Mouse (Mus musculus) Muller cell, postnatal 12 days (primary cell): ENCODE data around the gene Cdc16.
"Not testable (repeated sequence)": the region's sequence is repeated elsewhere in the genome, so short reads cannot be mapped to it uniquely, and the experiment has no call there.

Experiments used
- DNase-seq: peaks from one replicate; pipeline ENCODE4 v3.0.0-alpha.2; 2015; ENCODE audit errors: inconsistent ontology term

Cdc16 gene

GRCm38 (mm10) chr8:13756982-13757804 is at the start of gene Cdc16:
TSS of gene Cdc16 (plus strand) at chr8:13757676.
- peak; percentile 91 for DNase-seq

DNA sequence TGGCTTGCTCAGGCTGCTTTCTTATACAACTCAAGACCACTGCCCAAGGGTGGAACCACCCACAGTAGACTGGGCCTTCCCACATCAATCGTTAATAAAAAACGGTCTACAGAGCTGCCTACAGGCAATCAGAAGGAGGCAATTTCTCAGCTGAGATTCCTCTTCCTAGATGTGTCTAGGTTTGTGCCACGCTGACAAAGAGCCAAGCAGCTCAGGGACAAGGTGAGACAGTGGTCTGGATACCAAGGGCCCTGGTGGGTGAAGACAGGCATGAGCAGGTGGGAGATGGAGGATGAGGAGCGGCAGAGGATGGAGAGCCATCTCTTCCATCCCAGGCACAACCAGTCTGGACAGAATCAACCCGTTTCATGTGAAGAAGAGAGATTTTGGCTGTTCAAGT is 49.0 kb upstream of the Cdc16 start:
- no peak for DNase-seq

- no peak for DNase-seq
Measured at GRCm38 (mm10) chr8:13718980-13719379, 38.5 kb upstream of the Cdc16 start.

GRCm38 (mm10) chr8:13725722-13726121 is 31.8 kb upstream of the Cdc16 start:
- peak; percentile 7 for DNase-seq

- DNase-seq = peak; percentile 65
Measured at GRCm38 (mm10) chr8:13727469-13728094, 29.9 kb upstream of the Cdc16 start.

GRCm38 (mm10) chr8:13740323-13740770 is 17.1 kb upstream of the Cdc16 start:
- no peak for DNase-seq

DNA sequence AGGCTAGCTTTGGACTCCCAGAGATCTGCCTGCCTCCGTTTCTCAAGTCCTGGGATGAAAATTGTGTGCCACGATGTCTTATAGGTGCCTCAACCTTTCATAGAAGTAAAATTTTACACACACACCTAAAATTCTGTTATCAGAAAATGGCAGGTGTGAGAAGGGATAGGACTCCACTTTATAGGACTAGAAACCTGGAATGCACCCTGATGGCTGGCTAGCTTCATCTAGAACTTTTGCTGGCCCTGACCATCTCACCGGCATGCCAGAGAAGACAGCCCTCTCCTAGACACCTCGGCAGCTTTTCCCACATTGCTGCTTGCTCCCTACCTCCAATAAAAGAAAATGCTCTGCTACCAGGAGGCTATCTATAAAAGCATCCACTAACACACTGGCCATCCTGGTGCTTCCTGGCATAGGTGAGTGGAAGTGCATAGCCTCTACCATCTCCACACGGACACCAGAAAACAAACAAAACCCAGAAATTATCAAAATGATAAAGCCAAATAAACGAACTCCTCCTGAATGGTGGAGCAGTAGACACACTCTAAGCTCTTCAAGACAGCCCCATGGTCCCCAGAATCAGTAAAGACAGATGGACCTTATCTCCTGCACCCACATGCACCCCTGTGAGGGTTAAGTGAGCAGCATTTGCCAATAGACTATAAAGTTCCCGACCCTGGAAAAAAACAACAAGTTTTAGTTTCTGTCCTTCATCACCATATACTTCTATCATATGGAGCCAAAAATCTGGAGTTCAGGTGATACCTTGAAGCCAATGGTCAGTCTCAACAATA is 16.5 kb upstream of the Cdc16 start:
- DNase-seq = no peak

GRCm38 (mm10) chr8:13746212-13746611 is 11.3 kb upstream of the Cdc16 start:
- DNase-seq = not testable (repeated sequence)

- no peak for DNase-seq
Measured at GRCm38 (mm10) chr8:13747626-13748025, 9.8 kb upstream of the Cdc16 start.

GRCm38 (mm10) chr8:13753680-13754079 is 3.8 kb upstream of the Cdc16 start:
- DNase-seq = peak; percentile 36

- DNase-seq = no peak
Measured at GRCm38 (mm10) chr8:13756480-13756879, 996 bp upstream of the Cdc16 start.

DNA sequence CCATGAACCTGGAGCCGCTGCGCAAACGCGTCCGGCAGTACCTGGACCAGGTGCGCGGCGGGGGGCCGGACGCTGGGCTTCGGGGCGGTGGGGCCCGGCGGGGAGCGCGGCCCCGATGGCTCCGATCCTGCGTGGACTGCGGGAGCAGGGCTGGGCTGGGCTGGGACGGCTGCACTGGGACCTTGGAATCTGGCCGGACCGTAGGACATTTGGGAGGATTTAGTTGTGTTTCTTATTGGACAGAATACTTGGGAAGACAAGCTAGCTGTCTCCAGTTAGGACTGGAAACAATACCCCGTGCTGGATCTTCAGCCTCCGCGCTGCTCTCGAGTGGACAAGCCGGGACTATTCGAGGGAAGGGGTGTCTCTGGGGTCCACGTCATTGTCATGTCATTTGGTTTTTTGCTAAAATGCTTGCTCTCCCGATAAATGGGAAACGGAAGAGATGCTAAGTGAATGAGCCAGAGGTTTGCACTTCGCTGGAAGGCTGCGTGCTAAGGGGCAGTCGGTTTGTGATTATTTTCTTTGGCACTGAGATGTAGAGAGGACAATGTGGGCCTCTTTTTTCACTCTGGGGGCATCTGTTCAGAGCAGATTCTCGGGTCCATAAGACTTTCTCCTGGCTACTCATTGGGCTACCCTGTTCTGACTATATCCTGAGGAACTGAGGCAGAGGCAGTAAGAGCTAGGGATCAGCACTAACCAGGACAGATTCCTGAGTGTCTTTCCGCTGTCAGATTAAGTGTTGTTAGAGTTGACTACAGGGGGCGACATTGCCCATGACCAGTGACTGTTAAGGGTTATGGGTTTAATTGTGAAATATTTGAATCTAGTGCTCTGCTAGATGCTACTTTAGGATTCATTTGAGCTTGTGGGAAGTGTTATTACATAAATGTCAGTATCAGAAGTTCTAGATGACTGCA is 590 bp downstream of the Cdc16 start:
- peak; percentile 68 for DNase-seq

- no peak for DNase-seq
Measured at GRCm38 (mm10) chr8:13769206-13769605, 11.7 kb downstream of the Cdc16 start.

DNA sequence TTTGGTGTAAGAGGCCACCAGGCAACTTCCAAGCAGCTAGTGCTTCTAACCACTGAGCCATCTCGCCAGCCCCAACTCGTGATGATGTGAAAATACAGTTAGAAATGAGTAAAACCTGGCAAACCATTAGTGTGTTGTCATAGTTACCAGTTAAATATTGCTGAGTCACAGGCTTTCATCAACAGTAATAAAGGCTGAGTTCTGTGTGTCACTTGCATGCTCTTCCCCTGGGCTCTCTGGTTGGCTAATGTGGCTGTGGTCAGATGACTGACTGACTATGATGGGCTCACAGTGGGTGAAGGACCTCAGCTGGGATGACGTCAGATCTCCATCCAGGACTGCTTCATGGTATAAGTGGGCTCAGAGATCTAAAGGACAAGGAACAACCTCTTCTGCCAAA is 23.1 kb downstream of the Cdc16 start:
- DNase-seq = peak; percentile 11

GRCm38 (mm10) chr8:13785250-13785763 is 27.8 kb downstream of the Cdc16 start, which contains the start of gene Upf3a:
TSS of gene Upf3a (plus strand) at chr8:13785615.
- DNase-seq = peak; percentile 98

DNA sequence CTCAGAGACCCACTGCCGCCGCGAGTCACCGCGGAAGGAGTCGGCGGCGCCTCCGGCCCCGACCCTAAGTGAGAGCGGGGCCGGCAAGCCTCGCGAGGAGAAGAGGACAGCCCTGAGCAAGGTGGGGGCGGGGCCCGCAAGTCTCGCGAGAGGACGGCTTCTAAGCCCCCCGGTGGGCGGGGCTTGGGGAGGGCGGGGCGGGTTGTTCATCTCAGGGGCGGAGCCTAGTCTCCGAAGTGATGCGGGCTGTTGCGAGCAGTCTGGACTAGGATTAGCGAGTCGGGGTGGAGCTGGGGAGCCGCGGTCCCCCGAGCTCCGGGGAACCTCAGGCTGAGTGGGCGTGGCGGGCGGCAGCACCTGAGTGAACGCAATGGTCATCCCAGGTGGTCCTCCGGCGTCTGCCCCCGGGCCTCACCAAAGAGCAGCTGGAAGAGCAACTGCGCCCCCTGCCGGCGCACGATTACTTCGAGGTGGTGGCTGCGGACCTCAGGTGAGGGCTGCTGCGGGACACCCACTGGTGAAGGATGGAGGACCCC is 28.4 kb downstream of the Cdc16 start:
- peak; percentile 99 for DNase-seq

GRCm38 (mm10) chr8:13789606-13790005 is 32.1 kb downstream of the Cdc16 start:
- no peak for DNase-seq

DNA sequence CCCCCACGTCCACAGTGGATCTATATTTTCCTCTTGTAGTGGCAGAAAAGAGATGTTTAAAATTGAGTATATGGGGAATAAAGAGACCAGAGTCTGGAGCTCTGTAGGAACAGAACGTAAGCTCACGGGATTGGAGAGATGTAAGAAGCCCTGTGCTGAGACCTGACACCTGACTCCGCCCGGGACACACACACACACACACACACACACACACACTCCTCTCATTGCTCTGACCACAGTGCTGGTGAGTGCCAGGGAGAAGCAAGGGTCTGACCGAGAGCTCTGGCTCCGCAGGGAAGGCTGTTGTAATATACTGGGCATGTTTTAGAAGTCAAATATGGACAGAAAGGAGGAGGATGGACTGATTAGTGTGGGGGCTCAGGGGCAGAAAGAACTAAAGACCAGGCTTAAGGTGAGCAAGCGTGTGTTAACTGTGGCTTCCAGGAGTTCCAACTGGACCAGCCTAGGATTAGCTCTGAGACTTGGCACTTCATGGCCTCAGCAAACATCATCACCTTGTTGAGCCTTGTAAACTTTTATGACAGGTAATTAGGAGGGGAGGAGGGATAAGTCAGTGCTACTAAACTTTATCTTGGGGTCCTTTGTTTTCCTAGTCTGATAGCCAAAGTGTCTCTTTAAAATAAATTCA is 35.7 kb downstream of the Cdc16 start:
- DNase-seq = no peak

DNA sequence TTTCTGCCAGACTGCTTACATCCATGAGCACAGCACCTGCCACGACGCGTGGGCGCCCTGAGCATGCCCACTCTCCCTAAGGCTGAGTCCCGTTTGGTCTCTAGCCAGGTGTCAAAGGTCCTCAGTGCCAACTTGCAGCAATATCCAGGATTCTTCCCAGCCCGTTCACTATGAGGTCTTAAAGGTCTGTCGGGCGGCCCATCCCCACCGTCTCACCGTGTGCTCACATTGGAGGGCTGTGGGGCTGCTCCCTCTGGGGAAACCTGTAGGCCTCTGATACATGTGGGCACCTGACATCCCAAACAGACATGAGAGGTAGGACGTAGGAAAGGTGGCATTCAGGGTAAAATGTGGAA is 36.2 kb downstream of the Cdc16 start:
- no peak for DNase-seq

DNA sequence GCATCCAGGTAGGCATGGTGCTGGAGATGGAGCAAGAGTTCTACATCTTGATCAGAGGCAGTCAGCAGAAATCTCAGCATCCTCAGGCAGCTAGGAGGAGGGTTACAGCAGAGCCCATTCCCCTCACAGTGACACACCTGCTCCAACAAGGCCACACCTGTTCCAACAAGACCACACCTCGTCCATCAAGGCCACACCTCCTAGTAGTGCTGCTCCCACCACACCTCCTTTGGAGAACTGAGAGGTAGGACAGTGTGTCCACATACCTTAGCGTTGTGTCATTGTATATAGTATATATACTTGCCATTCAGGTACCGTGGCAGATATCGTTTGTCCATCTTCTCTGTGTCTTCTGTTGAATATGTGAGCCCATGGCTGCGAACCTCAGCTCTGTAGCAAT is 40.2 kb downstream of the Cdc16 start:
- DNase-seq = no peak
